Mouse (Mus musculus) midbrain, embryonic 14.5 days (tissue): ENCODE data around the gene Tmem117. TPM values are rescaled to one million over a fixed set of nuclear protein-coding genes. Genes with fewer than 3 reads are reported as not detected.

ENCODE experiments used
- ATAC-seq: fragments of 200-750 bp; cut with Nextera tagmentation; 2 replicates; pipeline ENCODE4 v1.8.0; 2017; ENCODE audit warnings: moderate number of reproducible peaks, moderate library complexity; ENCODE audit not compliant: low FRiP score, low TSS enrichment
- DNase-seq: peaks from one replicate; pipeline ENCODE4 v3.0.0-alpha.2; 2015
- H3K27ac ChIP-seq: fragments of 300-500 bp; sonication (generic); replicated peaks from 2 replicates; pipeline ENCODE4 v1.5.1; 2014; ENCODE audit warnings: mild to moderate bottlenecking, low read depth, low read length, moderate library complexity
- H3K27me3 ChIP-seq: fragments of 300-500 bp; sonication (generic); 2 replicates; pipeline ENCODE4 v1.6.1; 2014; ENCODE audit warnings: low read length, control low read depth, mixed read lengths; ENCODE audit not compliant: control insufficient read depth, insufficient read depth
- H3K36me3 ChIP-seq: fragments of 300-500 bp; sonication (generic); 2 replicates; pipeline ENCODE4 v1.6.1; 2014; ENCODE audit warnings: low read length, control low read depth; ENCODE audit not compliant: control insufficient read depth, insufficient read depth
- H3K4me1 ChIP-seq: fragments of 300-500 bp; sonication (generic); 2 replicates; pipeline ENCODE4 v1.6.1; 2014; ENCODE audit warnings: mild to moderate bottlenecking, antibody characterized with exemption, low read length, control low read depth; ENCODE audit not compliant: control insufficient read depth, insufficient read depth
- H3K4me2 ChIP-seq: fragments of 300-500 bp; sonication (generic); 2 replicates; pipeline ENCODE4 v1.6.1; 2014; ENCODE audit warnings: mild to moderate bottlenecking, low read length, moderate library complexity
- H3K4me3 ChIP-seq: fragments of 300-500 bp; sonication (generic); replicated peaks from 2 replicates; pipeline ENCODE4 v1.5.1; 2014; ENCODE audit warnings: low read depth, low read length
- H3K9ac ChIP-seq: fragments of 300-500 bp; sonication (generic); replicated peaks from 2 replicates; pipeline ENCODE4 v1.6.1; 2014; ENCODE audit warnings: mild to moderate bottlenecking, low read length, moderate library complexity
- H3K9me3 ChIP-seq: fragments of 300-500 bp; sonication (generic); 2 replicates; pipeline ENCODE4 v1.6.1; 2016; ENCODE audit warnings: low read length, control low read depth, mixed read lengths; ENCODE audit not compliant: control insufficient read depth
- WGBS: fragments of 180-500 bp; shearing (Covaris S2); extraction: QIAGEN DNeasy Blood & Tissue Kit; methylation state at CpG from one replicate; pipeline ENCODE4 v1.1.7; 2014; 5-methylcytosine and 5-hydroxymethylcytosine counted together
- polyA plus RNA-seq: library from polyadenylated mRNA; unstranded; fragments of >200 nt; fragmentation: Nextera tagmentation; extraction: Ambion mirVana; gene quantifications from 2 replicates; pipeline ENCODE4 v1.2.1, GENCODE M21; 2014

The Tmem117 gene
- polyA plus RNA-seq, 1 experiment from 2014 or later: 10.5 TPM

DNA sequence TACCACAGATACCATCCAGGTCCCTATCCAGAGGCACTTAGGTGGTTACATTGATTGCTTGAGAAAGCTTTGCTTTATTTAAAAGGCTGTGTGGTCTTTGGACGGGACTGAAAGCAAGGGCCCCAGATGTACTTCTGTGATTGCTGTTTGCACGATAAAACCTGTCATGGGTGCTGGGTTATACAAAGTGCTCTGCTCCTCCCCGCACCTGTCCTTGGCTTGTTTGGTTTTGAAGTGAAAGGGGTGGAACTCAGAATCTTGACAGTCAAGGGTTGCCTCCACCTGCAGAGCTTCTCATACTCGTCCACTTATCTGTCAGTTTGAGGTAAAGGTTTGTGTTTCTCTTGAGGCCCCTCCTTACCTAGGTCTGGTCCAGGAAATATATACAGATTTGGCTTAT lies 1.5 kb downstream of the Tmem117 start:
- Histone ChIP-seq H3K9me3 (no peaks in the 10 kb centered on the region), H3K9ac (no peak overlapping the region), H3K4me1 (no peaks in the 10 kb centered on the region), H3K4me3 (no peak overlapping the region), H3K4me2 (no peak overlapping the region), H3K27ac (no peak overlapping the region), H3K36me3 (no peaks in the 10 kb centered on the region), H3K27me3 (peaks cover 10% of the 10 kb centered on the region; the same call in 1 of the 2 replicates)
- 85% methylated on average over 4 of the region's 4 CpGs for WGBS
- ATAC-seq (no peak), DNase-seq (no peak)

DNA sequence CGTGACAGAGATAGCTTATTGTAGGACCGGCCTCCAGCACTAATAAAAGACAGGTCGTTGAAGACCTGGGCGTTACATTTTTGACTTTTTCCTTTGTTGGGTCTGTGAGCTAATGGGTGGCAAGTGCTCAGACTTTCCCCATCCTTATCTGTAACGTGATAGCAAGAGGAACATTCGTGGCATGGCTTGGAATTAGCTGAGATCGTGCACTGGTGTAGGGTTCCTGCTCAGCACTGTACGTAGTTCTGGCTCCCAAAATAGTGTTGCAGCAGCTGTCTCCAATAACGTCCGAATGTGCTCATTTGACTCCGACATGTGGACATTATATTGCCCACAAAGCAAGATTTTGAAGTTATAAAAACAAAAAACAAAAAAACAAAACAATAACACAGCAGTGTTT lies 5.5 kb downstream of the Tmem117 start:
- WGBS: 85% methylated on average over 11 of the region's 11 CpGs
- Histone ChIP-seq H3K27ac (no peak overlapping the region), H3K9me3 (no peaks in the 10 kb centered on the region), H3K4me2 (no peak overlapping the region), H3K4me1 (no peaks in the 10 kb centered on the region), H3K36me3 (no peaks in the 10 kb centered on the region), H3K9ac (no peak overlapping the region), H3K27me3 (peaks cover 10% of the 10 kb centered on the region; the same call in 1 of the 2 replicates), H3K4me3 (no peak overlapping the region)
- no peak for ATAC-seq
- DNase-seq: no peak

DNA sequence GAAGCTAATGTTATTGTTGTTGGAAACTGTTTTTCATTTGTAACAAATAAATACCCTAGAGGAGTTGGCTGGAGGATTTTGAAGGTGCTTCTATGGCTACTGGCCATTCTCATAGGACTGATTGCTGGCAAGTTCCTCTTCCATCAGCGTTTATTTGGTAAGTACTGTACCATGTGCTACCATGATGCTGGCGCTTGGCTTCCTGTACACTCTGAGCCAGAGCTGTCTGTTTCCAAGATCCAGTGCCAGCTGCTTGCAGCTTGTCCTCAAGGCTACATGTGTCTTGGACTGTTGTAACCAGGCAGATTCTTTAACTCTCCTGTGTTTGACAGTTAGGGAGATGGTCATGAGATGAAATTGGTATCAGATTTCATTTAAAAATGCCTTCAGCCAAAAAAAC lies 9.2 kb downstream of the Tmem117 start:
- Histone ChIP-seq H3K27me3 (no peaks in the 10 kb centered on the region), H3K9ac (no peak overlapping the region), H3K36me3 (no peaks in the 10 kb centered on the region), H3K9me3 (no peaks in the 10 kb centered on the region), H3K4me3 (no peak overlapping the region), H3K27ac (no peak overlapping the region), H3K4me1 (no peaks in the 10 kb centered on the region), H3K4me2 (no peak overlapping the region)
- DNase-seq (no peak), ATAC-seq (no peak)
- WGBS: 83% methylated on average over 2 of the region's 2 CpGs

DNA sequence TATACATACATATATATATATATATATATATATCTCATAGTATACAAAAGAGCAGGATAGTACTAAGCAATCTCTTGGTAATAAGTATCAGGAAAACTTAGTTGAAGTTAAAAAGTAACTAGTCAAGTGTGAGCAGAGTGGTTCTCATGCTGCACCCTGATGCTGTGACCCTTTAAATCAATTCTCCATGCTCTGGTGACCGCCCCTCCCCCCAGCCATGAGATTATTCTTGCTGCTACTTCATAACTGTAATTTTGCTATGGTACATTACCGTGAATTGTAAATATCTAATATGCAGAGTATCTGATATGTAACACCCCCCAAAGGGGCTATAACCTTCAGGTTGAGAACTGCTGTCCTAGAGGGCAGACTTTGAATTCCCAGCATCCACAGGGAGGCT lies 10.1 kb downstream of the Tmem117 start:
- WGBS: 87% methylated on average over 2 of the region's 2 CpGs
- Histone ChIP-seq H3K9ac (no peak overlapping the region), H3K4me2 (no peak overlapping the region)

DNA sequence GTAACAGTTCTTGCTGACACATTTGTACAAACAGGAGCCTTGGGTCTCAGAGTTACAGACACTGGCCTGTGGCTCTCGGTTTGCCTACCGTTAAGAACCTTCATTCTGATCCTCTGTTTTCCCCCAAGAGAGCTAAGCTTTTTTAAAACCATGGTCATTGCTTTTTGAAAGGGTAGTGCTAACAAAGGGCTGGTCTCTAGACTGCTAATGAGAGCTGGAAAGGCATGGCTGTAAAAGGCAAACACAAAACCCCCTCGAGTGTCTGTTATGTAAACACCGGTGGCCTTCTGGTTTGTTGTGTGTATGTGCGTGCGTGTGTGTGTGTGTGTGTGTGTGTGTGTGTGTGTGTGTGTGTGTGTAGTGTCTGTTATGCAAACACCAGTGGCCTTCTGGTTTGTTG lies 17.0 kb downstream of the Tmem117 start:
- 44% methylated on average over 6 of the region's 6 CpGs for WGBS
- Histone ChIP-seq H3K36me3 (no peaks in the 10 kb centered on the region), H3K4me3 (no peak overlapping the region), H3K9ac (no peak overlapping the region), H3K4me2 (no peak overlapping the region), H3K27ac (no peak overlapping the region), H3K4me1 (peaks cover 18% of the 10 kb centered on the region), H3K27me3 (no peaks in the 10 kb centered on the region), H3K9me3 (no peaks in the 10 kb centered on the region)
- no peak for ATAC-seq
- no peak for DNase-seq

More for the DNA sequence above, 10.1 kb downstream of the Tmem117 start:
- no peak overlapping the region for H3K4me3 ChIP-seq
- DNase-seq (no peak), ATAC-seq (no peak)
- no peaks in the 10 kb centered on the region for H3K27me3 ChIP-seq
- no peaks in the 10 kb centered on the region for H3K9me3 ChIP-seq
- no peaks in the 10 kb centered on the region for H3K36me3 ChIP-seq
- H3K4me1 ChIP-seq: no peaks in the 10 kb centered on the region
- H3K27ac ChIP-seq: no peak overlapping the region

DNA sequence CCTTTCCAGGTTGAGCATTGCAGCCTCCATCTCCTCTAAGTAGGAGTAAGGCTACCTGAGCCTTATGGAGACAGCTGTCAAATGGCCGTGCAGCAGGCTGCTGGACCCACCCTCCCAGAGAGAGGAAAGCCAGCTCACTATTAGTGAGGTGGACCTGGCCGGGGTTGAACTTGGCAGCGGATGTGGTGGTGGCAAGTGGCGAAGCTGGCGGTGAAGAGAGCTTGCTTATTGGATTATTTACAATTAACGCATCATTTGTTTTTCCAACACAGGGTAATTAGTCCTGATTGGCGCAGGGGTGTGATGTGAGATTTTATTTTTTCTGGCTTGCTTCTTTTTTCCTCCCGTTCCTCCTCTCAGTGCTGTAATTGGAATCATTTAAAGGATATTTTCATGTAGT lies 19.4 kb downstream of the Tmem117 start:
- Histone ChIP-seq H3K4me2 (no peak overlapping the region), H3K36me3 (no peaks in the 10 kb centered on the region), H3K27me3 (no peaks in the 10 kb centered on the region), H3K27ac (no peak overlapping the region), H3K9ac (no peak overlapping the region), H3K9me3 (no peaks in the 10 kb centered on the region), H3K4me1 (peaks cover 22% of the 10 kb centered on the region), H3K4me3 (no peak overlapping the region)
- 83% methylated on average over 8 of the region's 8 CpGs for WGBS
- ATAC-seq (no peak), DNase-seq (no peak)

DNA sequence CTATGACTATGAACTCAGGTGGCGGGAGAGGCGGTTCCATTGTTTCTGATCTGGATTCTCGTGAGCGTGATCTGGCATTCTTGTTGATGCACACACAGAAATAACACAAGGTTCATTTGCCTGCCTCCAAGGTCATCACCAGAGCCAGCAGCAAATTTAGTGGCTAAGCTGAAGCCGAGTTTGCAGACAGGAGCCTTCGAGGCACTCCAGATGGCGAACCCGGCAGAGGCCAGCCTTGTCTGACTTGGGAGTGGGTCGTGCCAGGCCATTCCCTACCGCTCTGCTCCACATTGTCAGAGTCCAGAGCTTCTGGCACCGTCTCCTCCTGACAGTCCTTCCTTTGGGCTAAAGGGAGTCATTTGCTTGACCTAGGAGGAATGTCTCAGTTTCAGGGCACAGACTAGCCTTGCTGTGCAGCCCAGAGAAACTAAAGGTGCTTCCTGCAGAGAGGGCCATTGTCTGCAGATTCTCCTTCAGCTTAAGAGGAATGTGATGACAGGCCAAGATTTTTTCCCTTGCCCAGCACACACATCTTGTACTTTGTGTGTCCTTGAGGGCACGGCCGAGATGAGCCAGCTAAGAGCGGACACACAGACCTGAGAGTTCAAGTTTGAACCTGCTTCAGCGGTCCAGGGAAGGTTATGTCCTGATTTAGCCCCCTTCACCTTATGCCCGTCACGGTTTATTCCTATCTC lies 20.2 kb downstream of the Tmem117 start:
- 0 out of 2 replicates have a peak overlapping the region, but pooled peaks have one; percentile 12 for H3K9ac ChIP-seq
- no peak overlapping the region for H3K4me3 ChIP-seq
- H3K4me1 ChIP-seq: peaks cover 26% of the 10 kb centered on the region
- WGBS: 48% methylated on average over 17 of the region's 17 CpGs
- no peaks in the 10 kb centered on the region for H3K36me3 ChIP-seq
- DNase-seq: no peak
- no peak for ATAC-seq
- no peaks in the 10 kb centered on the region for H3K27me3 ChIP-seq
- no peaks in the 10 kb centered on the region for H3K9me3 ChIP-seq
- peak overlapping the region; percentile 38; the same call in 1 of the 2 replicates for H3K27ac ChIP-seq
- H3K4me2 ChIP-seq: no peak overlapping the region

DNA sequence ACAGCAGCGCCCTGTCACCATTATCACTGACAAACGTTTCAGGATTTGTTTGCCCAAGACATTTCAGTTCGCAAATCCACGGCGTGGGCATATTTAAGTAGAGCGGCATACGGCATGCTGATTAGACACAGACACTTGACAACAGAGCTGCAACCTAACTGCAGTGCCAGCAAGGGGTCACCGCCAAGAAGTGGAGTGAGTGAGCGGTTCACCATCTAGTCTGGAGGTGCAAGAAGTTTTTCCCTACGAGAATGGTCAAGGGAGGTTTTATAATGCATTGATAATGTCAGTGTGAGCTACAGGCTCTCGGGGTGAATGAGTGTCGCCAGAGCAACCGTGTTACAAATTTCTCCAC lies 20.7 kb downstream of the Tmem117 start:
- H3K36me3 ChIP-seq: no peaks in the 10 kb centered on the region
- no peak overlapping the region for H3K4me3 ChIP-seq
- no peak overlapping the region for H3K27ac ChIP-seq
- peaks cover 26% of the 10 kb centered on the region for H3K4me1 ChIP-seq
- 0 out of 2 replicates have a peak overlapping the region, but pooled peaks have one; percentile 12 for H3K9ac ChIP-seq
- no peak for ATAC-seq
- H3K9me3 ChIP-seq: no peaks in the 10 kb centered on the region
- 35% methylated on average over 13 of the region's 13 CpGs for WGBS
- H3K4me2 ChIP-seq: no peak overlapping the region
- DNase-seq: no peak
- no peaks in the 10 kb centered on the region for H3K27me3 ChIP-seq

DNA sequence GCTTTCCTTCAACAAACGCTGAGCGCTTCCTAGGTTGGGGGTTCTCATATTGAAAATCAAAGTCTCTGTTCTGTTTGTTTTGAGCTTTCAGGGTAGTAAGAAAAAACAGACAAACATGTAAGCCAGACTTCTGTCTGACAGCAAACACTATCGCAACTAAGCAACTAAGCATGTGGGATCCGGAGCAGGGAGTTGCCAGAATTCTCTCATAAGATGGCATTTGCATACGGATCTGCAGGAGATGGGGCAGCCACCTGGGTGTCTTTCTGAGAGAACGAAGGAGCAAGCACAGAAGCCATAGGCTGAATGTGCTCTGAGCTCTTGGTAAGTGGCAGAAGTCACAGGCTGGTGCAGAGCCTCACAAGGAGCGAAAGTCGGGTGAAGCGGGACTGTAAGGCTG lies 22.3 kb downstream of the Tmem117 start:
- Histone ChIP-seq H3K27ac (no peak overlapping the region), H3K4me1 (peaks cover 26% of the 10 kb centered on the region), H3K4me3 (no peak overlapping the region), H3K27me3 (no peaks in the 10 kb centered on the region), H3K9ac (no peak overlapping the region), H3K36me3 (no peaks in the 10 kb centered on the region), H3K4me2 (no peak overlapping the region), H3K9me3 (no peaks in the 10 kb centered on the region)
- ATAC-seq (no peak), DNase-seq (no peak)
- 62% methylated on average over 9 of the region's 9 CpGs for WGBS
